Mouse (Mus musculus) heart, adult 2 months (tissue): Measurements from ENCODE around the gene Hes2.

Experiments
- CTCF ChIP-seq: fragments of 200-600 bp; IDR thresholded peaks from 2 replicates; pipeline ENCODE4 v1.8.1; 2022; ENCODE audit warnings: antibody characterized with exemption, mild to moderate bottlenecking, moderate library complexity
- EP300 ChIP-seq: fragments of 200-500 bp; IDR thresholded peaks from 2 replicates; pipeline ENCODE4 v1.6.1; 2011; ENCODE audit warnings: low read depth, low read length, control low read depth; ENCODE audit not compliant: insufficient read depth
- POLR2A ChIP-seq: fragments of 200-500 bp; IDR thresholded peaks from 2 replicates; pipeline ENCODE4 v1.6.1; 2011; ENCODE audit warnings: mild to moderate bottlenecking, low read depth, low read length, control low read depth; ENCODE audit not compliant: insufficient read depth

DNA sequence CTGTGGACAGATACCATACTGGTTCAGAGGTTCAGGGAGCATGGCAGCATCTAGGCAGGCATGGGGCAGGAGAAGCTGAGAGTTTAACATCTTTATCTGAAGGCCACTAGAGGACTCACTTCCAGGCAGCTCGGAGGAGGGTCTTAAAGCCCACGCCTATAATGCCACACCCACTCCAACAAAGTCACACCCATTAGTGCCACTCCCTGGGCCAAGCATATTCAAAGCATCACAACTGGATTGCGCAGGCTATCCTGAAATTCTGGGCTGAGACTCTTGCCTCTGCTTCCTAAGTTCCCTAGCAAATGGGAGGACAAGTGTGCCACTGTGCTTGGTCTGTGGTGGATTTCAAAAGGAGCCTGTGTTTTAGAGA, 26.5 kb downstream of the Hes2 start:
- TF ChIP-seq CTCF, result peak; percentile 49
- peak; percentile 36; the same call in 1 of the 2 replicates for TF ChIP-seq POLR2A
- 0 out of 2 replicates have a peak, but pooled peaks have one; percentile 17 for TF ChIP-seq EP300
